In the genomic region with DNA sequence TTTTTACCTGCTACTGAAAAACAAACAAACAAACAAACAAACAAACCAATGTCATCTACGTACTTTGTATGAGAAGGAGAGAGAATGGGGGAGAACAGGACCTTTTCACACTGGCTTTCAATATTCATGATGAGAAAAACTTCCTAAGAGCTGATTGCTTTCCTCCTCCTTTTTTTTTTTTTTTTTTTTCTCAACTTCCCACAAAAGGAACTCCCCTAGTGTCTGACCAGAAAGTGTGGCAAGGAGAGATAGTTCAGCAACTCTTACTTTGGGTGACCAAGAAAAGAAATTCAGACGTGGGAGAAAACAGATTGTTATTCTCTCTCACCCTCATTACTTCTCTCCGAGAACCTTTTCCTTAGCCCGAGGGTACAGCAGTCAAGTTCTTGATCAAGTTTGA, we compare ENCODE assay signal across 11 mouse cellular contexts. TPM values are rescaled to one million over a fixed set of nuclear protein-coding genes. Genes with fewer than 3 reads are reported as not detected.
DNase-seq lines count a peak whose midpoint lies in the region; ATAC-seq lines count a peak whose summit lies in the region.
"Had no signal": no experiment of that assay in that cellular context is flagged by ENCODE, and none has a peak within 500 bp of the region (broad histone marks: within the 10 kb centered on the region; RNA-seq: fewer than 3 reads in every experiment).

No protein-coding gene starts in this region.

- WGBS in kidney, embryonic 14.5 days: 62% methylated on average over 4 of the region's 4 CpGs
- WGBS in midbrain, embryonic 11.5 days: 84% methylated on average over 4 of the region's 4 CpGs
- WGBS in midbrain, embryonic 10.5 days: 83% methylated on average over 4 of the region's 4 CpGs
- WGBS in neural tube, embryonic 15.5 days: 85% methylated on average over 4 of the region's 4 CpGs

- peaks cover 4% of the 10 kb centered on the region; the same call in 1 of the 2 replicates for H3K4me1 ChIP-seq in kidney, embryonic 14.5 days (ENCODE audit: control insufficient read depth, insufficient read depth, low read length)
- H3K4me1 ChIP-seq in midbrain, embryonic 11.5 days (ENCODE audit: control insufficient read depth, insufficient read depth, low read length): peaks cover 5% of the 10 kb centered on the region; the same call in 1 of the 2 replicates
- peaks cover 16% of the 10 kb centered on the region for H3K4me1 ChIP-seq in midbrain, embryonic 10.5 days
- peaks cover 16% of the 10 kb centered on the region for H3K4me1 ChIP-seq in neural tube, embryonic 15.5 days

- H3K27me3 ChIP-seq in kidney, embryonic 14.5 days (ENCODE audit: control insufficient read depth, insufficient read depth, low read length): no peaks in the 10 kb centered on the region
- H3K27me3 ChIP-seq in midbrain, embryonic 11.5 days (ENCODE audit: control insufficient read depth, insufficient read depth, low read length): no peaks in the 10 kb centered on the region; the same call in 1 of the 2 replicates
- peaks cover 10% of the 10 kb centered on the region for H3K27me3 ChIP-seq in midbrain, embryonic 10.5 days (ENCODE audit: low read depth, poor library complexity, severe bottlenecking)
- peaks cover 6% of the 10 kb centered on the region; the same call in 1 of the 2 replicates for H3K27me3 ChIP-seq in neural tube, embryonic 15.5 days (replicated peaks)

- peak overlapping the region; percentile 77 for H3K4me2 ChIP-seq in kidney, embryonic 14.5 days (replicated peaks; ENCODE audit: low read depth, low read length)
- no peak overlapping the region for H3K4me2 ChIP-seq in midbrain, embryonic 11.5 days
- H3K4me2 ChIP-seq in neural tube, embryonic 15.5 days: peak overlapping the region; percentile 90; the same call in 1 of the 2 replicates

- peaks cover 7% of the 10 kb centered on the region; the same call in 1 of the 2 replicates for H3K9me3 ChIP-seq in kidney, embryonic 14.5 days (ENCODE audit: control insufficient read depth, low read length)
- H3K9me3 ChIP-seq in midbrain, embryonic 11.5 days (ENCODE audit: control insufficient read depth, low read length): peaks cover 3% of the 10 kb centered on the region; the same call in 1 of the 2 replicates
- peaks cover 7% of the 10 kb centered on the region for H3K9me3 ChIP-seq in midbrain, embryonic 10.5 days (replicated peaks)
- H3K9me3 ChIP-seq in neural tube, embryonic 15.5 days (replicated peaks): no peaks in the 10 kb centered on the region

- H3K27ac ChIP-seq in kidney, embryonic 14.5 days (ENCODE audit: low read depth, low read length): no peak overlapping the region
- H3K27ac ChIP-seq in midbrain, embryonic 11.5 days (ENCODE audit: low read depth, low read length): no peak overlapping the region
- no peak overlapping the region for H3K27ac ChIP-seq in midbrain, embryonic 10.5 days (replicated peaks)
- no peak overlapping the region for H3K27ac ChIP-seq in neural tube, embryonic 15.5 days (replicated peaks)

- no peak for ATAC-seq in kidney, embryonic 14.5 days (ENCODE audit: low FRiP score, low TSS enrichment)
- ATAC-seq in midbrain, embryonic 11.5 days (ENCODE audit: low FRiP score): no peak
- ATAC-seq in neural tube, embryonic 15.5 days (ENCODE audit: low FRiP score): no peak

- H3K9ac ChIP-seq in kidney, embryonic 14.5 days (ENCODE audit: low read depth, low read length): no peak overlapping the region
- no peak overlapping the region for H3K9ac ChIP-seq in midbrain, embryonic 11.5 days (ENCODE audit: low read length)
- H3K9ac ChIP-seq in neural tube, embryonic 15.5 days (replicated peaks): no peak overlapping the region

- H3K36me3 ChIP-seq in kidney, embryonic 14.5 days (ENCODE audit: control insufficient read depth, insufficient read depth, low read length): no peaks in the 10 kb centered on the region
- no peaks in the 10 kb centered on the region for H3K36me3 ChIP-seq in midbrain, embryonic 11.5 days (ENCODE audit: control insufficient read depth, insufficient read depth, low read length)
- H3K36me3 ChIP-seq in midbrain, embryonic 10.5 days: no peaks in the 10 kb centered on the region
- no peaks in the 10 kb centered on the region for H3K36me3 ChIP-seq in neural tube, embryonic 15.5 days
- H3K36me3 ChIP-seq: forebrain, embryonic 10.5 days had no signal

- intact Hi-C loops in heart, postnatal 10 days (cut with DNase I): loop anchor here (5.0 kb wide), 2 partner anchors 44 to 101 kb away; no protein-coding TSS in a partner anchor

- peak; percentile 74 for DNase-seq in heart, adult 11 months
- no peak for DNase-seq in heart, postnatal 10 days
- no peak for DNase-seq in kidney, adult 18-20 months
- peak; percentile 82 for DNase-seq in midbrain, embryonic 11.5 days (ENCODE audit: low spot score, missing footprints)
- no peak for DNase-seq in midbrain, embryonic 10.5 days (ENCODE audit: low spot score)
- no peak for DNase-seq in c-Kit-positive CD71-positive TER-119-positive erythroid progenitor cells, embryonic 14.5 days (ENCODE audit: low spot score)
- DNase-seq: kidney, postnatal 36 days; right cerebral cortex, adult 18-20 months had no signal

- peak overlapping the region; percentile 82; the same call in 1 of the 2 replicates for H3K4me3 ChIP-seq in kidney, embryonic 14.5 days (ENCODE audit: low read length)
- no peak overlapping the region for H3K4me3 ChIP-seq in midbrain, embryonic 11.5 days (ENCODE audit: low read depth, low read length)
- no peak overlapping the region for H3K4me3 ChIP-seq in midbrain, embryonic 10.5 days
- H3K4me3 ChIP-seq in neural tube, embryonic 15.5 days (replicated peaks): no peak overlapping the region; the same call in 1 of the 2 replicates

RNA-seq across cellular contexts. Expression of gene St3gal6, which starts 2.9 kb away (rescaled TPM):
- 10 to 100 TPM; 32.4 to 33.0 TPM for total RNA-seq in heart, postnatal 10 days (2021)
- 46.9 and 56.9 TPM in 2 replicates for polyA plus RNA-seq in kidney, embryonic 14.5 days (2014; fragmentation: Nextera tagmentation; extraction: Ambion mirVana)
- polyA plus RNA-seq in midbrain, embryonic 11.5 days (2014; fragmentation: Nextera tagmentation; extraction: Ambion mirVana): 10.4 and 11.8 TPM in 2 replicates
- 9.3 and 12.5 TPM in 2 replicates for polyA plus RNA-seq in midbrain, embryonic 10.5 days (2016; fragmentation: Nextera tagmentation; extraction: Ambion mirVana)
- 12.1 and 16.3 TPM in 2 replicates for polyA plus RNA-seq in neural tube, embryonic 15.5 days (2015; fragmentation: Nextera tagmentation; extraction: Ambion mirVana)

Comparison
In these comparisons a context has a peak if more than half of its experiments do, and no peak if none do; other contexts are left out.
1. DNase-seq: peak in heart, adult 11 months (single experiment) and midbrain, embryonic 11.5 days (single experiment); none in heart, postnatal 10 days (0 of 2), kidney, adult 18-20 months (single experiment), midbrain, embryonic 10.5 days (single experiment) and c-Kit-positive CD71-positive TER-119-positive erythroid progenitor cells, embryonic 14.5 days (single experiment).